Mouse (Mus musculus) limb, embryonic 13.5 days (tissue): ENCODE data around the gene Pon1. TPM values are rescaled to one million over a fixed set of nuclear protein-coding genes. Genes with fewer than 3 reads are reported as not detected.

Source experiments
- ATAC-seq: fragments of 200-750 bp; cut with Nextera tagmentation; 2 replicates; pipeline ENCODE4 v1.8.0; 2017; ENCODE audit warnings: low read depth, moderate number of reproducible peaks, moderate TSS enrichment; ENCODE audit not compliant: low FRiP score
- H3K27ac ChIP-seq: fragments of 300-500 bp; sonication (generic); 2 replicates; pipeline ENCODE4 v1.5.1; 2015; ENCODE audit warnings: inconsistent platforms, mild to moderate bottlenecking, moderate library complexity
- H3K27me3 ChIP-seq: fragments of 300-500 bp; sonication (generic); 2 replicates; pipeline ENCODE4 v1.6.1; 2015; ENCODE audit warnings: mild to moderate bottlenecking, inconsistent platforms
- H3K36me3 ChIP-seq: fragments of 300-500 bp; sonication (generic); 2 replicates; pipeline ENCODE4 v1.6.1; 2015; ENCODE audit warnings: inconsistent platforms, mild to moderate bottlenecking, moderate library complexity
- H3K4me1 ChIP-seq: fragments of 300-500 bp; sonication (generic); 2 replicates; pipeline ENCODE4 v1.6.1; 2015; ENCODE audit warnings: inconsistent platforms
- H3K4me2 ChIP-seq: fragments of 300-500 bp; sonication (generic); replicated peaks from 2 replicates; pipeline ENCODE4 v1.6.1; 2015; ENCODE audit warnings: inconsistent platforms, mild to moderate bottlenecking, moderate library complexity
- H3K4me3 ChIP-seq: fragments of 300-500 bp; sonication (generic); 2 replicates; pipeline ENCODE4 v1.5.1; 2015; ENCODE audit warnings: moderate library complexity, mild to moderate bottlenecking, inconsistent platforms
- H3K9ac ChIP-seq: fragments of 300-500 bp; sonication (generic); 2 replicates; pipeline ENCODE4 v1.6.1; 2015; ENCODE audit warnings: mild to moderate bottlenecking, inconsistent platforms
- H3K9me3 ChIP-seq: fragments of 300-500 bp; sonication (generic); 2 replicates; pipeline ENCODE4 v1.6.1; 2016; ENCODE audit warnings: inconsistent platforms
- WGBS: fragments of 180-500 bp; shearing (Covaris S2); methylation state at CpG from one replicate; pipeline ENCODE4 v1.1.7; 2015; 5-methylcytosine and 5-hydroxymethylcytosine counted together
- polyA plus RNA-seq: library from polyadenylated mRNA; unstranded; fragments of >200 nt; fragmentation: Nextera tagmentation; extraction: Ambion mirVana; gene quantifications from 2 replicates; pipeline ENCODE4 v1.2.1, GENCODE M21; 2015

Gene Pon1
- polyA plus RNA-seq, 1 experiment from 2014 or later = not detected

GRCm38 (mm10) chr6:5154786-5155185 is 39.0 kb downstream of the Pon1 start:
- 86% methylated on average over 6 of the region's 6 CpGs for WGBS
- ATAC-seq = no peak

GRCm38 (mm10) chr6:5152185-5152584 is 41.6 kb downstream of the Pon1 start:
- 83% methylated on average over 2 of the region's 2 CpGs for WGBS
- Histone ChIP-seq H3K4me2 (no peak overlapping the region), H3K4me1 (0 out of 2 replicates have a peak, but pooled peaks cover 3% of the 10 kb centered on the region), H3K27me3 (no peaks in the 10 kb centered on the region), H3K9ac (no peak overlapping the region), H3K36me3 (peaks cover 15% of the 10 kb centered on the region; the same call in 1 of the 2 replicates), H3K27ac (no peak overlapping the region), H3K4me3 (no peak overlapping the region), H3K9me3 (no peaks in the 10 kb centered on the region)
- no peak for ATAC-seq

More at GRCm38 (mm10) chr6:5154786-5155185, 39.0 kb downstream of the Pon1 start:
- no peak overlapping the region for H3K4me2 ChIP-seq
- H3K4me1 ChIP-seq = 0 out of 2 replicates have a peak, but pooled peaks cover 3% of the 10 kb centered on the region
- H3K9me3 ChIP-seq = no peaks in the 10 kb centered on the region
- peaks cover 30% of the 10 kb centered on the region for H3K36me3 ChIP-seq
- H3K9ac ChIP-seq = no peak overlapping the region
- no peak overlapping the region for H3K27ac ChIP-seq
- H3K4me3 ChIP-seq = no peak overlapping the region
- H3K27me3 ChIP-seq = no peaks in the 10 kb centered on the region

- H3K9ac ChIP-seq = no peak overlapping the region
- 0 out of 2 replicates have a peak, but pooled peaks cover 3% of the 10 kb centered on the region for H3K4me1 ChIP-seq
- WGBS = 73% methylated on average over 4 of the region's 4 CpGs
- no peaks in the 10 kb centered on the region for H3K9me3 ChIP-seq
- peaks cover 15% of the 10 kb centered on the region; the same call in 1 of the 2 replicates for H3K36me3 ChIP-seq
- no peak overlapping the region for H3K4me2 ChIP-seq
- no peak for ATAC-seq
- no peak overlapping the region for H3K27ac ChIP-seq
- H3K4me3 ChIP-seq = no peak overlapping the region
- H3K27me3 ChIP-seq = no peaks in the 10 kb centered on the region
These were observed 42.6 kb downstream of the Pon1 start for GRCm38 (mm10) chr6:5151171-5151570.

- Histone ChIP-seq H3K27me3 (no peaks in the 10 kb centered on the region), H3K4me1 (0 out of 2 replicates have a peak, but pooled peaks cover 3% of the 10 kb centered on the region), H3K4me3 (no peak overlapping the region), H3K9me3 (no peaks in the 10 kb centered on the region), H3K36me3 (0 out of 2 replicates have a peak, but pooled peaks cover 6% of the 10 kb centered on the region), H3K9ac (no peak overlapping the region), H3K27ac (no peak overlapping the region), H3K4me2 (no peak overlapping the region)
- 71% methylated on average over 2 of the region's 2 CpGs for WGBS
- ATAC-seq = no peak
These were observed 43.8 kb downstream of the Pon1 start for GRCm38 (mm10) chr6:5149941-5150340.

GRCm38 (mm10) chr6:5147488-5148142 is 46.1 kb downstream of the Pon1 start:
- Histone ChIP-seq H3K4me2 (no peak overlapping the region), H3K4me1 (0 out of 2 replicates have a peak, but pooled peaks cover 3% of the 10 kb centered on the region), H3K9me3 (no peaks in the 10 kb centered on the region), H3K27ac (no peak overlapping the region), H3K4me3 (no peak overlapping the region), H3K36me3 (peaks cover 7% of the 10 kb centered on the region), H3K9ac (no peak overlapping the region), H3K27me3 (no peaks in the 10 kb centered on the region)
- 67% methylated on average over 13 of the region's 13 CpGs for WGBS
- ATAC-seq = no peak

GRCm38 (mm10) chr6:5139666-5140065 is 54.1 kb downstream of the Pon1 start:
- no peak overlapping the region for H3K4me2 ChIP-seq
- no peak for ATAC-seq
- H3K4me3 ChIP-seq = no peak overlapping the region
- no peak overlapping the region for H3K27ac ChIP-seq
- H3K9me3 ChIP-seq = no peaks in the 10 kb centered on the region
- no peak overlapping the region for H3K9ac ChIP-seq
- 83% methylated on average over 9 of the region's 9 CpGs for WGBS
- no peaks in the 10 kb centered on the region for H3K27me3 ChIP-seq
- peaks cover 1% of the 10 kb centered on the region for H3K4me1 ChIP-seq
- peaks cover 7% of the 10 kb centered on the region for H3K36me3 ChIP-seq

GRCm38 (mm10) chr6:5138875-5139631 is 54.7 kb downstream of the Pon1 start:
- no peaks in the 10 kb centered on the region for H3K9me3 ChIP-seq
- H3K4me3 ChIP-seq = no peak overlapping the region
- ATAC-seq = no peak
- H3K27ac ChIP-seq = no peak overlapping the region
- H3K4me2 ChIP-seq = no peak overlapping the region
- H3K9ac ChIP-seq = no peak overlapping the region
- peaks cover 8% of the 10 kb centered on the region for H3K4me1 ChIP-seq
- WGBS = 74% methylated on average over 12 of the region's 12 CpGs
- no peaks in the 10 kb centered on the region for H3K27me3 ChIP-seq
- H3K36me3 ChIP-seq = peaks cover 6% of the 10 kb centered on the region

- H3K9ac ChIP-seq = no peak overlapping the region
- H3K36me3 ChIP-seq = no peaks in the 10 kb centered on the region
- no peak; the same call in 1 of the 2 replicates for ATAC-seq
- 82% methylated on average over 6 of the region's 6 CpGs for WGBS
- no peak overlapping the region for H3K27ac ChIP-seq
- H3K27me3 ChIP-seq = no peaks in the 10 kb centered on the region
- H3K4me1 ChIP-seq = peaks cover 12% of the 10 kb centered on the region
- H3K4me2 ChIP-seq = no peak overlapping the region
- no peaks in the 10 kb centered on the region for H3K9me3 ChIP-seq
- no peak overlapping the region for H3K4me3 ChIP-seq
These were observed 57.7 kb downstream of the Pon1 start for GRCm38 (mm10) chr6:5136046-5136445.

GRCm38 (mm10) chr6:5134986-5135385 is 58.8 kb downstream of the Pon1 start:
- H3K9me3 ChIP-seq = no peaks in the 10 kb centered on the region
- H3K4me3 ChIP-seq = no peak overlapping the region
- H3K4me2 ChIP-seq = no peak overlapping the region
- WGBS = 76% methylated on average over 6 of the region's 6 CpGs
- ATAC-seq = no peak
- H3K9ac ChIP-seq = no peak overlapping the region
- no peaks in the 10 kb centered on the region for H3K27me3 ChIP-seq
- peaks cover 17% of the 10 kb centered on the region for H3K4me1 ChIP-seq
- H3K27ac ChIP-seq = no peak overlapping the region
- no peaks in the 10 kb centered on the region for H3K36me3 ChIP-seq

- H3K9me3 ChIP-seq = no peaks in the 10 kb centered on the region
- 50% methylated on average over 14 of the region's 14 CpGs for WGBS
These were observed 64.2 kb downstream of the Pon1 start for GRCm38 (mm10) chr6:5129364-5130093.

GRCm38 (mm10) chr6:5120229-5120628 is 73.5 kb downstream of the Pon1 start:
- Histone ChIP-seq H3K4me2 (no peak overlapping the region), H3K36me3 (peaks cover 34% of the 10 kb centered on the region), H3K4me1 (no peaks in the 10 kb centered on the region), H3K9me3 (no peaks in the 10 kb centered on the region), H3K9ac (no peak overlapping the region), H3K27ac (no peak overlapping the region), H3K27me3 (no peaks in the 10 kb centered on the region), H3K4me3 (no peak overlapping the region)
- ATAC-seq = no peak
- 38% methylated on average over 3 of the region's 3 CpGs for WGBS

More at GRCm38 (mm10) chr6:5129364-5130093, 64.2 kb downstream of the Pon1 start:
- Histone ChIP-seq H3K27me3 (no peaks in the 10 kb centered on the region), H3K4me3 (no peak overlapping the region), H3K4me1 (peaks cover 25% of the 10 kb centered on the region), H3K27ac (no peak overlapping the region), H3K9ac (no peak overlapping the region), H3K4me2 (peak overlapping the region; percentile 32), H3K36me3 (no peaks in the 10 kb centered on the region)
- ATAC-seq = peak; percentile 72; the same call in 1 of the 2 replicates
